Mouse (Mus musculus): ENCODE data around the gene Klhdc3. TPM values are rescaled to one million over a fixed set of nuclear protein-coding genes. Genes with fewer than 3 reads are reported as not detected.

The Klhdc3 gene
- polyA plus RNA-seq, 1 experiment from 2014 or later: 175 TPM

GRCm38 (mm10) chr17:46690665-46691064 lies 10.0 kb upstream of the Klhdc3 start:
- no peaks in the 10 kb centered on the region for H3K27me3 ChIP-seq (ENCODE audit: control insufficient read depth, insufficient read depth, low read length)
- no peak overlapping the region for H3K4me3 ChIP-seq (ENCODE audit: low read length)
- H3K9me3 ChIP-seq (replicated peaks; ENCODE audit: control insufficient read depth, low read length): no peaks in the 10 kb centered on the region
- WGBS: 68% methylated on average over 12 of the region's 12 CpGs
- no peak overlapping the region for H3K9ac ChIP-seq (ENCODE audit: low read length)
- H3K4me2 ChIP-seq (ENCODE audit: low read depth, low read length): no peak overlapping the region
- no peak overlapping the region for H3K27ac ChIP-seq (ENCODE audit: low read length)
- ATAC-seq (replicated peaks; ENCODE audit: extremely low read depth, insufficient read depth, low FRiP score): no peak
- H3K36me3 ChIP-seq (ENCODE audit: control insufficient read depth, insufficient read depth): peaks cover 17% of the 10 kb centered on the region
- H3K4me1 ChIP-seq (ENCODE audit: control insufficient read depth, insufficient read depth, low read length): no peaks in the 10 kb centered on the region

- Histone ChIP-seq H3K4me2 (ENCODE audit: low read depth, low read length) (no peak overlapping the region), H3K4me1 (ENCODE audit: control insufficient read depth, insufficient read depth, low read length) (peaks cover 8% of the 10 kb centered on the region), H3K36me3 (ENCODE audit: control insufficient read depth, insufficient read depth) (peaks cover 39% of the 10 kb centered on the region), H3K4me3 (ENCODE audit: low read length) (no peak overlapping the region), H3K9me3 (replicated peaks; ENCODE audit: control insufficient read depth, low read length) (no peaks in the 10 kb centered on the region), H3K9ac (ENCODE audit: low read length) (no peak overlapping the region), H3K27me3 (ENCODE audit: control insufficient read depth, insufficient read depth, low read length) (no peaks in the 10 kb centered on the region), H3K27ac (ENCODE audit: low read length) (no peak overlapping the region)
- no peak for ATAC-seq (replicated peaks; ENCODE audit: extremely low read depth, insufficient read depth, low FRiP score)
- 86% methylated on average over 6 of the region's 6 CpGs for WGBS
Measured at GRCm38 (mm10) chr17:46685913-46686312, 5.2 kb upstream of the Klhdc3 start.

GRCm38 (mm10) chr17:46682654-46683389 lies 2.1 kb upstream of the Klhdc3 start:
- peaks cover 39% of the 10 kb centered on the region for H3K36me3 ChIP-seq (ENCODE audit: control insufficient read depth, insufficient read depth)

GRCm38 (mm10) chr17:46681466-46682118 lies 878 bp upstream of the Klhdc3 start:
- H3K27me3 ChIP-seq (ENCODE audit: control insufficient read depth, insufficient read depth, low read length): no peaks in the 10 kb centered on the region
- H3K27ac ChIP-seq (ENCODE audit: low read length): peak overlapping the region; percentile 79; the same call in 1 of the 2 replicates
- H3K4me2 ChIP-seq (ENCODE audit: low read depth, low read length): peak overlapping the region; percentile 94
- H3K4me3 ChIP-seq (ENCODE audit: low read length): peak overlapping the region; percentile 85
- 24% methylated on average over 12 of the region's 12 CpGs for WGBS
- peaks cover 43% of the 10 kb centered on the region for H3K36me3 ChIP-seq (ENCODE audit: control insufficient read depth, insufficient read depth)
- peaks cover 28% of the 10 kb centered on the region for H3K4me1 ChIP-seq (ENCODE audit: control insufficient read depth, insufficient read depth, low read length)
- H3K9me3 ChIP-seq (replicated peaks; ENCODE audit: control insufficient read depth, low read length): no peaks in the 10 kb centered on the region
- H3K9ac ChIP-seq (ENCODE audit: low read length): peak overlapping the region; percentile 82
- ATAC-seq (replicated peaks; ENCODE audit: extremely low read depth, insufficient read depth, low FRiP score): no peak

More at GRCm38 (mm10) chr17:46682654-46683389, 2.1 kb upstream of the Klhdc3 start:
- peaks cover 27% of the 10 kb centered on the region for H3K4me1 ChIP-seq (ENCODE audit: control insufficient read depth, insufficient read depth, low read length)
- no peak overlapping the region for H3K4me2 ChIP-seq (ENCODE audit: low read depth, low read length)
- no peaks in the 10 kb centered on the region for H3K27me3 ChIP-seq (ENCODE audit: control insufficient read depth, insufficient read depth, low read length)
- no peaks in the 10 kb centered on the region for H3K9me3 ChIP-seq (replicated peaks; ENCODE audit: control insufficient read depth, low read length)
- H3K4me3 ChIP-seq (ENCODE audit: low read length): no peak overlapping the region
- H3K9ac ChIP-seq (ENCODE audit: low read length): no peak overlapping the region
- no peak for ATAC-seq (replicated peaks; ENCODE audit: extremely low read depth, insufficient read depth, low FRiP score)
- no peak overlapping the region for H3K27ac ChIP-seq (ENCODE audit: low read length)
- WGBS: 83% methylated on average over 16 of the region's 16 CpGs

GRCm38 (mm10) chr17:46679843-46680759 lies 613 bp downstream of the Klhdc3 start:
- H3K4me2 ChIP-seq (ENCODE audit: low read depth, low read length): peak overlapping the region; percentile 73
- peaks cover 28% of the 10 kb centered on the region for H3K4me1 ChIP-seq (ENCODE audit: control insufficient read depth, insufficient read depth, low read length)
- H3K4me3 ChIP-seq (ENCODE audit: low read length): peak overlapping the region; percentile 85
- peaks cover 41% of the 10 kb centered on the region for H3K36me3 ChIP-seq (ENCODE audit: control insufficient read depth, insufficient read depth)
- no peaks in the 10 kb centered on the region for H3K27me3 ChIP-seq (ENCODE audit: control insufficient read depth, insufficient read depth, low read length)
- under 1% methylated on average over 34 of the region's 34 CpGs for WGBS
- H3K9me3 ChIP-seq (replicated peaks; ENCODE audit: control insufficient read depth, low read length): no peaks in the 10 kb centered on the region
- H3K9ac ChIP-seq (ENCODE audit: low read length): peak overlapping the region; percentile 87
- H3K27ac ChIP-seq (ENCODE audit: low read length): peak overlapping the region; percentile 94
- peak; percentile 17 for ATAC-seq (replicated peaks; ENCODE audit: extremely low read depth, insufficient read depth, low FRiP score)

GRCm38 (mm10) chr17:46678911-46679310 lies 1.8 kb downstream of the Klhdc3 start:
- no peak for ATAC-seq (replicated peaks; ENCODE audit: extremely low read depth, insufficient read depth, low FRiP score)
- peak overlapping the region; percentile 94 for H3K27ac ChIP-seq (ENCODE audit: low read length)

GRCm38 (mm10) chr17:46678416-46678815 lies 2.3 kb downstream of the Klhdc3 start, which contains the start of gene Mea1:
Mea1 (plus strand) TSS chr17:46678793.
- Histone ChIP-seq H3K9me3 (replicated peaks; ENCODE audit: control insufficient read depth, low read length) (no peaks in the 10 kb centered on the region), H3K27ac (ENCODE audit: low read length) (peak within 1 kb of the TSS; percentile 94), H3K4me3 (ENCODE audit: low read length) (peak within 1 kb of the TSS; percentile 85), H3K9ac (ENCODE audit: low read length) (peak within 1 kb of the TSS; percentile 87), H3K4me1 (ENCODE audit: control insufficient read depth, insufficient read depth, low read length) (peaks cover 39% of the 10 kb centered on the region), H3K36me3 (ENCODE audit: control insufficient read depth, insufficient read depth) (peaks cover 33% of the 10 kb centered on the region), H3K27me3 (ENCODE audit: control insufficient read depth, insufficient read depth, low read length) (no peaks in the 10 kb centered on the region), H3K4me2 (ENCODE audit: low read depth, low read length) (peak within 1 kb of the TSS; percentile 73)
- 64% methylated on average over 9 of the region's 9 CpGs for WGBS
- ATAC-seq (replicated peaks; ENCODE audit: extremely low read depth, insufficient read depth, low FRiP score): no peak

More at GRCm38 (mm10) chr17:46678911-46679310, 1.8 kb downstream of the Klhdc3 start:
- Histone ChIP-seq H3K36me3 (ENCODE audit: control insufficient read depth, insufficient read depth) (peaks cover 37% of the 10 kb centered on the region), H3K4me2 (ENCODE audit: low read depth, low read length) (peak overlapping the region; percentile 73), H3K4me1 (ENCODE audit: control insufficient read depth, insufficient read depth, low read length) (peaks cover 36% of the 10 kb centered on the region), H3K9ac (ENCODE audit: low read length) (peak overlapping the region; percentile 87), H3K4me3 (ENCODE audit: low read length) (peak overlapping the region; percentile 85), H3K27me3 (ENCODE audit: control insufficient read depth, insufficient read depth, low read length) (no peaks in the 10 kb centered on the region), H3K9me3 (replicated peaks; ENCODE audit: control insufficient read depth, low read length) (no peaks in the 10 kb centered on the region)
- 23% methylated on average over 9 of the region's 9 CpGs for WGBS

GRCm38 (mm10) chr17:46674530-46675283 lies 6.0 kb downstream of the Klhdc3 start:
- Histone ChIP-seq H3K4me3 (ENCODE audit: low read length) (peak overlapping the region; percentile 98), H3K9ac (ENCODE audit: low read length) (peak overlapping the region; percentile 87), H3K4me2 (ENCODE audit: low read depth, low read length) (peak overlapping the region; percentile 93), H3K9me3 (replicated peaks; ENCODE audit: control insufficient read depth, low read length) (no peaks in the 10 kb centered on the region), H3K27ac (ENCODE audit: low read length) (peak overlapping the region; percentile 80), H3K4me1 (ENCODE audit: control insufficient read depth, insufficient read depth, low read length) (peaks cover 35% of the 10 kb centered on the region), H3K36me3 (ENCODE audit: control insufficient read depth, insufficient read depth) (peaks cover 32% of the 10 kb centered on the region), H3K27me3 (ENCODE audit: control insufficient read depth, insufficient read depth, low read length) (no peaks in the 10 kb centered on the region)
- no peak; the same call in 1 of the 2 replicates for ATAC-seq (replicated peaks; ENCODE audit: extremely low read depth, insufficient read depth, low FRiP score)
- WGBS: 25% methylated on average over 15 of the region's 15 CpGs
